Mouse (Mus musculus) forebrain, embryonic 14.5 days (tissue): ENCODE measurements around the gene Fgf14. TPM values are rescaled to one million over a fixed set of nuclear protein-coding genes. Genes with fewer than 3 reads are reported as not detected.

ENCODE experiments used
- ATAC-seq: fragments of 200-750 bp; cut with Nextera tagmentation; 2 replicates; pipeline ENCODE4 v1.8.0; 2017; ENCODE audit warnings: mild to moderate bottlenecking, moderate library complexity
- DNase-seq: peaks from one replicate; pipeline ENCODE4 v3.0.0-alpha.2; 2015; ENCODE audit warnings: low spot score
- H3K27ac ChIP-seq: fragments of 300-500 bp; sonication (generic); 2 replicates; pipeline ENCODE4 v1.5.1; 2014; ENCODE audit warnings: low read depth, mild to moderate bottlenecking, control low read depth, low read length, moderate library complexity
- H3K27me3 ChIP-seq: fragments of 300-500 bp; sonication (generic); replicated peaks from 2 replicates; pipeline ENCODE4 v1.6.1; 2014; ENCODE audit warnings: low read length, control low read depth, mixed read lengths; ENCODE audit not compliant: control insufficient read depth, insufficient read depth
- H3K36me3 ChIP-seq: fragments of 300-500 bp; sonication (generic); 2 replicates; pipeline ENCODE4 v1.6.1; 2014; ENCODE audit warnings: low read length, control low read depth; ENCODE audit not compliant: control insufficient read depth, insufficient read depth
- H3K4me1 ChIP-seq: fragments of 300-500 bp; sonication (generic); 2 replicates; pipeline ENCODE4 v1.6.1; 2014; ENCODE audit warnings: antibody characterized with exemption, low read length, control low read depth; ENCODE audit not compliant: control insufficient read depth, insufficient read depth
- H3K4me2 ChIP-seq: fragments of 300-500 bp; sonication (generic); 2 replicates; pipeline ENCODE4 v1.6.1; 2014; ENCODE audit warnings: mild to moderate bottlenecking, control low read depth, low read length
- H3K4me3 ChIP-seq: fragments of 300-500 bp; sonication (generic); 2 replicates; pipeline ENCODE4 v1.5.1; 2014; ENCODE audit warnings: low read depth, low read length, control low read depth
- H3K9ac ChIP-seq: fragments of 300-500 bp; sonication (generic); 2 replicates; pipeline ENCODE4 v1.6.1; 2014; ENCODE audit warnings: mild to moderate bottlenecking, low read length, control low read depth, moderate library complexity
- H3K9me3 ChIP-seq: fragments of 300-500 bp; sonication (generic); replicated peaks from 2 replicates; pipeline ENCODE4 v1.6.1; 2016; ENCODE audit warnings: low read length, control low read depth, mixed read lengths; ENCODE audit not compliant: control insufficient read depth
- WGBS: fragments of 180-500 bp; shearing (Covaris S2); extraction: QIAGEN DNeasy Blood & Tissue Kit; methylation state at CpG from one replicate; pipeline ENCODE4 v1.1.7; 2014; 5-methylcytosine and 5-hydroxymethylcytosine counted together
- polyA plus RNA-seq: library from polyadenylated mRNA; unstranded; fragments of >200 nt; fragmentation: Nextera tagmentation; extraction: Ambion mirVana; gene quantifications from 2 replicates; pipeline ENCODE4 v1.2.1, GENCODE M21; 2014

Fgf14 gene
- polyA plus RNA-seq = 18.9 and 27.6 TPM in 2 replicates

GRCm38 (mm10) chr14:124676506-124677177, at the start of gene Fgf14:
TSS of gene Fgf14 (minus strand) at chr14:124677127.
- WGBS = 3% methylated on average over 12 of the region's 12 CpGs
- DNase-seq (peak; percentile 51), ATAC-seq (no peak)
- Histone ChIP-seq H3K4me1 (peaks cover 10% of the 10 kb centered on the region), H3K9ac (peak within 1 kb of the TSS; percentile 70), H3K27ac (peak within 1 kb of the TSS; percentile 63), H3K9me3 (no peaks in the 10 kb centered on the region), H3K4me3 (peak within 1 kb of the TSS; percentile 42), H3K4me2 (peak within 1 kb of the TSS; percentile 90), H3K27me3 (no peaks in the 10 kb centered on the region), H3K36me3 (no peaks in the 10 kb centered on the region)

GRCm38 (mm10) chr14:124677379-124677778, 452 bp upstream of the Fgf14 start:
- Histone ChIP-seq H3K4me2 (peak overlapping the region; percentile 90), H3K9ac (peak overlapping the region; percentile 70), H3K36me3 (no peaks in the 10 kb centered on the region), H3K4me1 (peaks cover 10% of the 10 kb centered on the region), H3K27me3 (no peaks in the 10 kb centered on the region), H3K27ac (peak overlapping the region; percentile 63), H3K4me3 (peak overlapping the region; percentile 42), H3K9me3 (no peaks in the 10 kb centered on the region)
- ATAC-seq (peak; percentile 95), DNase-seq (peak; percentile 89)
- WGBS = 1% methylated on average over 10 of the region's 10 CpGs

- H3K27ac ChIP-seq = no peak overlapping the region
- H3K4me3 ChIP-seq = peak overlapping the region; percentile 42
- peak overlapping the region; percentile 70 for H3K9ac ChIP-seq
- H3K27me3 ChIP-seq = no peaks in the 10 kb centered on the region
- ATAC-seq (peak; percentile 40), DNase-seq (peak; percentile 51)
- H3K9me3 ChIP-seq = no peaks in the 10 kb centered on the region
- H3K4me1 ChIP-seq = peaks cover 10% of the 10 kb centered on the region
- no peaks in the 10 kb centered on the region for H3K36me3 ChIP-seq
- peak overlapping the region; percentile 90 for H3K4me2 ChIP-seq
- 7% methylated on average over 23 of the region's 23 CpGs for WGBS
Measured at GRCm38 (mm10) chr14:124675654-124676505, 1.0 kb downstream of the Fgf14 start.

- H3K9ac ChIP-seq = peak overlapping the region; percentile 70
- WGBS = under 1% methylated on average over 21 of the region's 21 CpGs
- no peak overlapping the region for H3K27ac ChIP-seq
- ATAC-seq (peak; percentile 35), DNase-seq (peak; percentile 28)
- H3K27me3 ChIP-seq = no peaks in the 10 kb centered on the region
- peaks cover 10% of the 10 kb centered on the region for H3K4me1 ChIP-seq
- no peaks in the 10 kb centered on the region for H3K36me3 ChIP-seq
- no peaks in the 10 kb centered on the region for H3K9me3 ChIP-seq
- H3K4me2 ChIP-seq = peak overlapping the region; percentile 90
- peak overlapping the region; percentile 42 for H3K4me3 ChIP-seq
Measured at GRCm38 (mm10) chr14:124675142-124675653, 1.7 kb downstream of the Fgf14 start.

GRCm38 (mm10) chr14:124674536-124675141, 2.3 kb downstream of the Fgf14 start:
- peak overlapping the region; percentile 90 for H3K4me2 ChIP-seq
- no peaks in the 10 kb centered on the region for H3K27me3 ChIP-seq
- peak; percentile 4; the same call in 1 of the 2 replicates for ATAC-seq
- H3K9ac ChIP-seq = peak overlapping the region; percentile 70
- peak overlapping the region; percentile 42 for H3K4me3 ChIP-seq
- H3K9me3 ChIP-seq = no peaks in the 10 kb centered on the region
- DNase-seq = peak; percentile 22
- WGBS = 27% methylated on average over 8 of the region's 8 CpGs
- H3K36me3 ChIP-seq = no peaks in the 10 kb centered on the region
- peaks cover 16% of the 10 kb centered on the region for H3K4me1 ChIP-seq
- no peak overlapping the region for H3K27ac ChIP-seq

GRCm38 (mm10) chr14:124669739-124670138, 7.2 kb downstream of the Fgf14 start:
- Histone ChIP-seq H3K9ac (no peak overlapping the region), H3K27me3 (no peaks in the 10 kb centered on the region), H3K27ac (peak overlapping the region; percentile 33; the same call in 1 of the 2 replicates), H3K4me1 (peaks cover 12% of the 10 kb centered on the region), H3K36me3 (no peaks in the 10 kb centered on the region), H3K4me3 (no peak overlapping the region), H3K9me3 (no peaks in the 10 kb centered on the region), H3K4me2 (0 out of 2 replicates have a peak overlapping the region, but pooled peaks have one; percentile 18)
- peak; percentile 86 for DNase-seq
- peak; percentile 95 for ATAC-seq
- 2% methylated on average over 7 of the region's 7 CpGs for WGBS

- DNase-seq (no peak), ATAC-seq (no peak)
- H3K27ac ChIP-seq = no peak overlapping the region
- H3K4me1 ChIP-seq = no peaks in the 10 kb centered on the region
- H3K9me3 ChIP-seq = no peaks in the 10 kb centered on the region
- no peaks in the 10 kb centered on the region for H3K27me3 ChIP-seq
- no peak overlapping the region for H3K4me3 ChIP-seq
- 75% methylated on average over 3 of the region's 3 CpGs for WGBS
- H3K36me3 ChIP-seq = no peaks in the 10 kb centered on the region
- H3K9ac ChIP-seq = no peak overlapping the region
- H3K4me2 ChIP-seq = no peak overlapping the region
Measured at GRCm38 (mm10) chr14:124642822-124643221, 34.1 kb downstream of the Fgf14 start.

- Histone ChIP-seq H3K4me1 (no peaks in the 10 kb centered on the region), H3K36me3 (no peaks in the 10 kb centered on the region), H3K27me3 (no peaks in the 10 kb centered on the region), H3K9ac (no peak overlapping the region), H3K27ac (no peak overlapping the region), H3K9me3 (no peaks in the 10 kb centered on the region), H3K4me2 (no peak overlapping the region), H3K4me3 (no peak overlapping the region)
- 50% methylated on average over 2 of the region's 2 CpGs for WGBS
- ATAC-seq = no peak
- DNase-seq = peak; percentile 14
Measured at GRCm38 (mm10) chr14:124634881-124635280, 42.0 kb downstream of the Fgf14 start.
